8 mouse cellular contexts compared by ENCODE assay signal in genomic region chr3:116861540-116862067, GRCm38 (mm10). TPM values are rescaled to one million over a fixed set of nuclear protein-coding genes. Genes with fewer than 3 reads are reported as not detected.
A peak's percentile ranks its signal among the peaks of the same experiment; 100 is the strongest.
DNase-seq lines count a peak whose midpoint lies in the region; ATAC-seq and TF ChIP-seq lines count a peak whose summit lies in the region.

No protein-coding gene starts in this region.

- no peaks in the 10 kb centered on the region for H3K36me3 ChIP-seq in hindbrain, embryonic 11.5 days (ENCODE audit: control insufficient read depth, insufficient read depth, low read length)
- H3K36me3 ChIP-seq in lung, postnatal 0 days (ENCODE audit: insufficient read depth, low read length) = no peaks in the 10 kb centered on the region

- TF ChIP-seq CTCF in lung, postnatal 0 days (IDR thresholded peaks at IDR 0.05) = no peak; the same call in 1 of the 2 replicates

- H3K4me2 ChIP-seq in hindbrain, embryonic 11.5 days (replicated peaks; ENCODE audit: low read depth, low read length) = peak overlapping the region; percentile 84
- peak overlapping the region; percentile 88 for H3K4me2 ChIP-seq in lung, postnatal 0 days (replicated peaks; ENCODE audit: low read depth, low read length)

- H3K27me3 ChIP-seq in hindbrain, embryonic 11.5 days (ENCODE audit: control insufficient read depth, insufficient read depth, low read length) = no peaks in the 10 kb centered on the region
- no peaks in the 10 kb centered on the region for H3K27me3 ChIP-seq in lung, postnatal 0 days (replicated peaks; ENCODE audit: insufficient read depth, low read length)

- 4% methylated on average over 25 of the region's 25 CpGs for WGBS in hindbrain, embryonic 11.5 days
- WGBS in lung, postnatal 0 days = under 1% methylated on average over 25 of the region's 25 CpGs

- no peak for TF ChIP-seq EP300 in lung, postnatal 0 days (IDR thresholded peaks at IDR 0.05)

- ATAC-seq in hindbrain, embryonic 11.5 days (ENCODE audit: low FRiP score) = peak; percentile 76
- ATAC-seq in lung, postnatal 0 days = peak; percentile 80

- peak overlapping the region; percentile 68 for H3K9ac ChIP-seq in hindbrain, embryonic 11.5 days (ENCODE audit: low read depth, low read length)
- peak overlapping the region; percentile 44 for H3K9ac ChIP-seq in lung, postnatal 0 days (replicated peaks; ENCODE audit: low read depth)

- H3K27ac ChIP-seq in hindbrain, embryonic 11.5 days (ENCODE audit: low read depth, low read length) = no peak overlapping the region
- no peak overlapping the region; the same call in 1 of the 2 replicates for H3K27ac ChIP-seq in lung, postnatal 0 days (ENCODE audit: low read length)

- H3K9me3 ChIP-seq in hindbrain, embryonic 11.5 days (ENCODE audit: control insufficient read depth, low read length) = no peaks in the 10 kb centered on the region
- H3K9me3 ChIP-seq in lung, postnatal 0 days (ENCODE audit: low read length) = no peaks in the 10 kb centered on the region

- H3K4me3 ChIP-seq in hindbrain, embryonic 11.5 days (ENCODE audit: low read depth, low read length) = peak overlapping the region; percentile 50
- H3K4me3 ChIP-seq in lung, postnatal 0 days (ENCODE audit: low read depth, low read length) = peak overlapping the region; percentile 52

- peak; percentile 80 for DNase-seq in MEL-GATA-1-ER (ENCODE audit: extremely low read depth, low read depth)
- peak; percentile 8 to 24 for DNase-seq in cerebellum, adult 18-20 months
- peak; percentile 63 for DNase-seq in forelimb bud, embryonic 11.5 days (ENCODE audit: low read depth, low spot score)
- DNase-seq in hindbrain, embryonic 11.5 days (ENCODE audit: low spot score) = peak; percentile 67
- peak; percentile 33 for DNase-seq in layer of hippocampus, adult 9-11 months
- DNase-seq in lung, postnatal 0 days (ENCODE audit: low spot score) = peak; percentile 77
- peak; percentile 55 for DNase-seq in ovary, adult 18-20 months (ENCODE audit: low spot score)
- peak; percentile 65 for DNase-seq in thymus, adult 18-20 months

- H3K4me1 ChIP-seq in hindbrain, embryonic 11.5 days (replicated peaks; ENCODE audit: control insufficient read depth, insufficient read depth, low read length) = no peaks in the 10 kb centered on the region
- H3K4me1 ChIP-seq in lung, postnatal 0 days (ENCODE audit: insufficient read depth, low read depth, low read length) = no peaks in the 10 kb centered on the region

RNA-seq across cellular contexts. Expression of gene Frrs1, which starts 2.3 kb away (rescaled TPM):
- 9.5 and 10.3 TPM in 2 replicates for polyA plus RNA-seq in hindbrain, embryonic 11.5 days (2014; fragmentation: Nextera tagmentation; extraction: Ambion mirVana)
- 5.6 and 6.0 TPM in 2 replicates for polyA plus RNA-seq in lung, postnatal 0 days (2015; fragmentation: Nextera tagmentation; extraction: Ambion mirVana)

RNA-seq across cellular contexts. Expression of gene Agl, which starts 53.6 kb away (rescaled TPM):
- polyA plus RNA-seq in hindbrain, embryonic 11.5 days (2014; fragmentation: Nextera tagmentation; extraction: Ambion mirVana) = 15.2 and 16.6 TPM in 2 replicates
- 6.3 and 6.5 TPM in 2 replicates for polyA plus RNA-seq in lung, postnatal 0 days (2015; fragmentation: Nextera tagmentation; extraction: Ambion mirVana)

Comparison
In these comparisons a context has a peak if more than half of its experiments do, and no peak if none do; other contexts are left out.
1. DNase-seq: peak in every context shown above with its lines; median percentile 80 in MEL-GATA-1-ER; 77 in lung, postnatal 0 days; 67 in hindbrain, embryonic 11.5 days; 65 in thymus, adult 18-20 months; 63 in forelimb bud, embryonic 11.5 days; 55 in ovary, adult 18-20 months; 33 in layer of hippocampus, adult 9-11 months; 16 in cerebellum, adult 18-20 months.